In the genomic region with DNA sequence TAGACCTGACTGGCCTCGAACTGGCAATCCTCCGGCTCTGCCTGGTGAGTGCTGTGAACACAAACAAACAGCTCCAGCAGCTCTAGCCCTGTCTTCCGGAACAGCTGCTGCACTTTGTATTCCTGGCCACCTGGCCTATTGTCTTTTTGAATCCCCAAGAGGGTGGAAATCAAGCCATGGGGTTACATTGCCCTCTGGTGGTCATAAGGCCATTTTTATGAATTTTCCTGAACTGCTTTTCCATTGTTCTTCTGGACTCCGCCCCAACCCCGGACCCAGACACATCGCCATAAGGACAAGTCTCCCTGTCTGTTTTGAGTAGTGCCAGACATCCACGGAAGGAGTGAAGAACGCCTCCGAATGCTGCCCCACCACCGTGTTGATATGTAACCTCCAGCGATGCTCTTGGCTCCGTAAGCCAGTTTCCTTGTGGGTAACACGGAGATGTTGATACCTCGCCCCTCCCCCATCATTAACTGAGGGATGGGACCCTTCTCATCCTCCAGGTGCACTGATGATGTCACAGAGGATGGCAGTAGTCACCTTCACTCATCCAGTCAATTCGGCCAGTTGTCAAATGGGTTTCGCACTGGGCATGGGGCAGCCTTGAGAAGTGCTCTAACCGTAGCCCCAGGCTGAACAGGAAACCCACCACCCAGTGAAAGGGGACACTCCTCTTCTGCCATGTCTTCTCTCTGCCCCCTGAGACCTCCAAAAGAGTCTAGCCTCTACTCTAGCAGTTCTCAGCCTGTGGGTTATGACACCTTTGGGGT, we compare ENCODE assay signal across 8 mouse cellular contexts. TPM values are rescaled to one million over a fixed set of nuclear protein-coding genes. Genes with fewer than 3 reads are reported as not detected.
DNase-seq lines count a peak whose midpoint lies in the region; ATAC-seq lines count a peak whose summit lies in the region.

No protein-coding gene starts in this region.

- WGBS in hindbrain, embryonic 16.5 days = 15% methylated on average over 17 of the region's 17 CpGs

- H3K4me2 ChIP-seq in hindbrain, embryonic 16.5 days (ENCODE audit: low read length) = peak overlapping the region; percentile 53

- H3K27ac ChIP-seq in hindbrain, embryonic 16.5 days (ENCODE audit: low read depth, low read length) = peak overlapping the region; percentile 70

- H3K9me3 ChIP-seq in hindbrain, embryonic 16.5 days (ENCODE audit: control insufficient read depth, low read length) = no peaks in the 10 kb centered on the region

- H3K4me3 ChIP-seq in hindbrain, embryonic 16.5 days (ENCODE audit: low read length) = peak overlapping the region; percentile 32

- peak; percentile 86 for DNase-seq in WW6 (ENCODE audit: low read depth, low spot score)
- peak; percentile 82 to 92 for DNase-seq in cerebellum, postnatal 36 days
- peak; percentile 63 for DNase-seq in gastrocnemius, adult 18-20 months (ENCODE audit: low spot score)
- DNase-seq in left cerebral cortex, adult 11 months (ENCODE audit: low spot score) = peak; percentile 80
- DNase-seq in lung, postnatal 4 days = peak; percentile 42 to 86
- DNase-seq in retina, postnatal 7 days (ENCODE audit: low read depth, low spot score) = peak; percentile 87
- peak; percentile 56 to 68 for DNase-seq in urinary bladder, postnatal 36 days (ENCODE audit: low spot score in 2 of 2)

- H3K27me3 ChIP-seq in hindbrain, embryonic 16.5 days (replicated peaks; ENCODE audit: control insufficient read depth, insufficient read depth, low read length) = no peaks in the 10 kb centered on the region

- H3K9ac ChIP-seq in hindbrain, embryonic 16.5 days (ENCODE audit: low read depth, low read length) = peak overlapping the region; percentile 58

- H3K36me3 ChIP-seq in hindbrain, embryonic 16.5 days (ENCODE audit: control insufficient read depth, insufficient read depth, low read length) = no peaks in the 10 kb centered on the region

- ATAC-seq in hindbrain, embryonic 16.5 days = peak; percentile 86

- H3K4me1 ChIP-seq in hindbrain, embryonic 16.5 days (ENCODE audit: control insufficient read depth, insufficient read depth, low read depth, low read length) = peaks cover 5% of the 10 kb centered on the region

RNA-seq across cellular contexts. Expression of gene AI467606, which starts 13.6 kb away (rescaled TPM):
- under 1 TPM; 0.50 to 0.93 TPM for total RNA-seq in gastrocnemius, adult 18-20 months (2021)
- 2.2 and 2.4 TPM in 2 replicates for polyA plus RNA-seq in hindbrain, embryonic 16.5 days (2015; fragmentation: Nextera tagmentation; extraction: Ambion mirVana)

RNA-seq across cellular contexts. Expression of gene Qprt, which starts 17.3 kb away (rescaled TPM):
- total RNA-seq in gastrocnemius, adult 18-20 months (2021) = under 1 TPM; 0.37 to 0.55 TPM
- 1.1 TPM in 2 replicates for polyA plus RNA-seq in hindbrain, embryonic 16.5 days (2015; fragmentation: Nextera tagmentation; extraction: Ambion mirVana)

RNA-seq across cellular contexts. Expression of gene Zg16, which starts 17.6 kb away (rescaled TPM):
- total RNA-seq in gastrocnemius, adult 18-20 months (2021) = not detected
- polyA plus RNA-seq in hindbrain, embryonic 16.5 days (2015; fragmentation: Nextera tagmentation; extraction: Ambion mirVana) = not detected in 2 replicates

RNA-seq across cellular contexts. Expression of gene Spn, which starts 32.9 kb away (rescaled TPM):
- under 1 TPM; 0.07 to 0.14 TPM for total RNA-seq in gastrocnemius, adult 18-20 months (2021)
- polyA plus RNA-seq in hindbrain, embryonic 16.5 days (2015; fragmentation: Nextera tagmentation; extraction: Ambion mirVana) = 0.07 TPM in 1 of 2 replicates, not detected in the other

Comparison
In these comparisons a context has a peak if more than half of its experiments do, and no peak if none do; other contexts are left out.
1. Peak in every context shown above with its lines: DNase-seq, ATAC-seq, H3K4me3 ChIP-seq and H3K27ac ChIP-seq.